Mouse (Mus musculus): Measurements from ENCODE around the gene Polr2l.

The Polr2l gene

GRCm38 (mm10) chr7:141475011-141475804 lies at the start of gene Polr2l, which contains the start of gene Tspan4:
TSS of gene Polr2l (minus strand) at chr7:141475132.
TSS of gene Tspan4 (plus strand) at chr7:141475240.
- DNase-seq (ENCODE audit: low read depth, low spot score): peak; percentile 91

GRCm38 (mm10) chr7:141524271-141524670 lies 49.3 kb upstream of the Polr2l start:
- DNase-seq (ENCODE audit: low read depth, low spot score): no peak

GRCm38 (mm10) chr7:141523007-141523406 lies 48.1 kb upstream of the Polr2l start:
- no peak for DNase-seq (ENCODE audit: low read depth, low spot score)

- no peak for DNase-seq (ENCODE audit: low read depth, low spot score)
Measured at GRCm38 (mm10) chr7:141519795-141520194, 44.9 kb upstream of the Polr2l start.

- DNase-seq (ENCODE audit: low read depth, low spot score): no peak
Measured at GRCm38 (mm10) chr7:141518926-141519325, 44.0 kb upstream of the Polr2l start.

GRCm38 (mm10) chr7:141518296-141518695 lies 43.4 kb upstream of the Polr2l start:
- DNase-seq (ENCODE audit: low read depth, low spot score): no peak

GRCm38 (mm10) chr7:141517638-141518037 lies 42.7 kb upstream of the Polr2l start:
- DNase-seq (ENCODE audit: low read depth, low spot score): no peak

GRCm38 (mm10) chr7:141510681-141511191 lies 35.8 kb upstream of the Polr2l start:
- no peak for DNase-seq (ENCODE audit: low read depth, low spot score)

- DNase-seq (ENCODE audit: low read depth, low spot score): no peak
Measured at GRCm38 (mm10) chr7:141510196-141510595, 35.3 kb upstream of the Polr2l start.

- DNase-seq (ENCODE audit: low read depth, low spot score): no peak
Measured at GRCm38 (mm10) chr7:141508160-141508559, 33.2 kb upstream of the Polr2l start.

- no peak for DNase-seq (ENCODE audit: low read depth, low spot score)
Measured at GRCm38 (mm10) chr7:141506278-141506677, 31.3 kb upstream of the Polr2l start.

- no peak for DNase-seq (ENCODE audit: low read depth, low spot score)
Measured at GRCm38 (mm10) chr7:141502556-141502905, 27.6 kb upstream of the Polr2l start.

GRCm38 (mm10) chr7:141501820-141502555 lies 27.1 kb upstream of the Polr2l start:
- DNase-seq (ENCODE audit: low read depth, low spot score): no peak

- no peak for DNase-seq (ENCODE audit: low read depth, low spot score)
Measured at GRCm38 (mm10) chr7:141497600-141497999, 22.7 kb upstream of the Polr2l start.

GRCm38 (mm10) chr7:141495940-141496339 lies 21.0 kb upstream of the Polr2l start:
- DNase-seq (ENCODE audit: low read depth, low spot score): no peak

- no peak for DNase-seq (ENCODE audit: low read depth, low spot score)
Measured at GRCm38 (mm10) chr7:141495379-141495778, 20.4 kb upstream of the Polr2l start.

- no peak for DNase-seq (ENCODE audit: low read depth, low spot score)
Measured at GRCm38 (mm10) chr7:141493729-141494128, 18.8 kb upstream of the Polr2l start.

GRCm38 (mm10) chr7:141492738-141493137 lies 17.8 kb upstream of the Polr2l start:
- no peak for DNase-seq (ENCODE audit: low read depth, low spot score)

- no peak for DNase-seq (ENCODE audit: low read depth, low spot score)
Measured at GRCm38 (mm10) chr7:141491151-141491550, 16.2 kb upstream of the Polr2l start.

- no peak for DNase-seq (ENCODE audit: low read depth, low spot score)
Measured at GRCm38 (mm10) chr7:141487141-141487540, 12.2 kb upstream of the Polr2l start.

GRCm38 (mm10) chr7:141486239-141486638 lies 11.3 kb upstream of the Polr2l start:
- DNase-seq (ENCODE audit: low read depth, low spot score): no peak

- DNase-seq (ENCODE audit: low read depth, low spot score): no peak
Measured at GRCm38 (mm10) chr7:141485606-141486005, 10.7 kb upstream of the Polr2l start.

- DNase-seq (ENCODE audit: low read depth, low spot score): no peak
Measured at GRCm38 (mm10) chr7:141485186-141485585, 10.3 kb upstream of the Polr2l start.
